Mouse (Mus musculus): ENCODE results near the gene Fbxo40.

The Fbxo40 gene

DNA sequence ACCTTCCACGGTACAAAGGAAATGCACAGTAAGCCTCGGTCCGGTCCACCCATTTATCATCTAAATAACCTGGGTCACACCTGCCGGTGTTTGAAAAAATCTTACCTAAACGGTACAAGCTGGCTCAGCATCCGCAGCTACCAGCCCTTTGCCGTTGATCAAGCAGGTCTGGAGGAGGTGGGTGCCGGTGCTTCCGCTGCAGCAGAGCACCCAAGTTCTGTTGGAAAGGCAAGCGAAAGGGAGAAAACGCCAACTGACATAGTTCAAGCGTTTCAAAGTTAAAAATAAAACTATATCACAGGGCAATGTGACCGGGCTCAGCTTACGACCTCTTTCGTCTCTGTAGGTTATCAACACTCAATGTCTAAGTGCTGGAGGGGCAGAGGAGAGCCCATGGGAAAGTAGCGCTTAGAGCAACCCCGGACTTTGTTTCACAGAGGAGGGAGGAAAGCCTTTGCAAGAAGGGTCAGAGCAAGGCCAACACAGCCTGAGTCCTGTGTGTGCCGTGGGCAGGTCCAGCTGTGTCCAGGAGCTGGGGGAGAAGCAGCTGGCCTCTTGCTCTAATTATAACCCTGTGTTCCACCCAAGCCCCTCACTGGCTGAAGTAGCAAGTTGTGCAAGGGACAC lies at the start of gene Fbxo40:
TSS of gene Fbxo40 (minus strand) at position 469 of the 627 bp plus-strand sequence.
- no peak for DNase-seq (ENCODE audit: low spot score)

DNA sequence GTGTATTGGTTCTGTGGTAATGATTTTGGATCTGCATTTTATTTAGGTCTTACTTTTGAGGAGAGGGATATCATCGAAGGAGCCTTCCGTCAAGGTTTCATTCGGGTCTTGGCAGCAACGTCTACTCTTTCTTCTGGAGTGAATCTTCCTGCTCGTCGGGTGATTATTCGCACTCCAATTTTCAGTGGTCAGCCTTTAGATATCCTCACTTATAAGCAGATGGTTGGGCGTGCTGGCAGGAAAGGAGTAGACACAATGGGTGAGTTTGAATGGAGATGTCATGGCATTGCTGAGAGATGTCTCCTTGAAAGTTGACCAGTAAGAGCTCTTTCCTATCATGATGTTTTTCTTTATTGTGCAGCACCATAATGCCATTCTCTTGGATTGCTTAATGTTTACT lies 44.5 kb upstream of the Fbxo40 start:
- no peak for DNase-seq (ENCODE audit: low spot score)

DNA sequence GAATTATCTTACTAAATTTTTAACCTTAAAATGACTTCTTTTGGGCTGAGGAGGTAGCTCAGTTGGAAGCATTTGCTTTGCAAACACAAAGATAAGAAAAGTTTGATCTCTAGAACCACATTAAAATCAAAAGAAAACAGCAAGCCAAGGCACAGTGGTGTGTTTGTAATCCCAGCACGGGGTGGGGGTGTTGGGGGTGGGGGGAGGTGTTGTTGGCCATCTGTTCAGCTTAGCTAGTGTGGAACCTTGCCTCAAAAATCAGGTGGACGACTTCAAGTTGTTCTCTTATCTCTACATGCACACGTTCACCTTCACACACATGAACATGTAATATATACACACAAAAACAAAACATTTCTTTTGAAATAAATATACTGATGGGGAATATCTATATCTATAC lies 41.7 kb upstream of the Fbxo40 start:
- DNase-seq (ENCODE audit: low spot score): no peak

DNA sequence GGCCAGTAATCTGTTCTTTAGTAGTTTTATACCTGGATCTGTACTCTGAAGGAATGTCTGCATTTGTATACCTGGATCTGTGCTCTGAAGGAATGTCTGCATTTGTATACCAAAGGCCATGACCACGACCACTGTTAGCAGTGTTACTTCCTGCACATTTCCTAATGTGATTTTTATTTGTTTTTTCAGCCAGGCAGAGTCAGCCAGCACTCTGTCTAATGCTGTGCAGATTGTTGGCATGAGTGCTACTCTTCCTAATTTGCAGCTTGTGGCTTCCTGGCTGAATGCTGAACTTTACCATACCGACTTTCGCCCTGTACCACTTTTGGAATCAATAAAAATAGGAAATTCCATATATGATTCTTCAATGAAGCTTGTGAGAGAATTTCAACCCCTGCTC lies 37.3 kb upstream of the Fbxo40 start:
- no peak for DNase-seq (ENCODE audit: low spot score)

DNA sequence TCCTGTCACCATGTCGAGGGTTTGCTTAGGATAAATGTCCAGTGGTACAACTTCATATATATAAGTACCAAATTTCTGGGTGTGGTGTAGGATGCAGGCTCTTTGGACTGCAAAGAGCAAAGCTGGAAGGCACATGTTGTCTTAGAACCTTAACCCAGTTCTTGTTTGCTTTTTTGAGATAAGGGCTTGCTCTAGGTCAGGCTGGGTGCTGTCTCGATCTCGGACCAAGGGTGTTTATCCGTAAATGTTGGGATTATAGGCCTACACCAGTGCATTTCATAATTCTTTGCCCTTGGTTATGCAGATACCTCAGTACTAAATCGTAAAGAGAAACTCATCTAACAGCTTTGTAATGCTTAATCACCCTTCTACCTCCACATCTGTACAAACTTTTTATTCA lies 22.1 kb upstream of the Fbxo40 start:
- no peak for DNase-seq (ENCODE audit: low spot score)

DNA sequence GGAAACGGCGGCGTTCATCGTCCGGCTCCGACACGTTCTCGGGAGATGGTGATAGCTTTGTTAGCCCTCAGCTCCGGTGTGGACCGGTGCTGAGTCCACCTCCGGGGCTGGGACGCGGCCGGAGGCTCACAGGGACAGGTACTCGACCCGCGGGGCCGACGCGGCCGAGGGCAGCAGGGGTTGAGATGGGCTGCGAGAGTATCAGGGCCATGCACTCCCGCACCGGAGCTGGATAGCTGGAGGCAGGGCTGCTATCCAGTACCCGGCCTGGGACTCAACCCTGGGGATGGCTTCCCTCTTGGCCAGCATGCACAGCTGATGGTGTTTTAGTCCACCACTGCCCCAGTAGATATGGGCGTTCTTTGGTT lies 21.6 kb upstream of the Fbxo40 start:
- DNase-seq (ENCODE audit: low spot score): no peak

DNA sequence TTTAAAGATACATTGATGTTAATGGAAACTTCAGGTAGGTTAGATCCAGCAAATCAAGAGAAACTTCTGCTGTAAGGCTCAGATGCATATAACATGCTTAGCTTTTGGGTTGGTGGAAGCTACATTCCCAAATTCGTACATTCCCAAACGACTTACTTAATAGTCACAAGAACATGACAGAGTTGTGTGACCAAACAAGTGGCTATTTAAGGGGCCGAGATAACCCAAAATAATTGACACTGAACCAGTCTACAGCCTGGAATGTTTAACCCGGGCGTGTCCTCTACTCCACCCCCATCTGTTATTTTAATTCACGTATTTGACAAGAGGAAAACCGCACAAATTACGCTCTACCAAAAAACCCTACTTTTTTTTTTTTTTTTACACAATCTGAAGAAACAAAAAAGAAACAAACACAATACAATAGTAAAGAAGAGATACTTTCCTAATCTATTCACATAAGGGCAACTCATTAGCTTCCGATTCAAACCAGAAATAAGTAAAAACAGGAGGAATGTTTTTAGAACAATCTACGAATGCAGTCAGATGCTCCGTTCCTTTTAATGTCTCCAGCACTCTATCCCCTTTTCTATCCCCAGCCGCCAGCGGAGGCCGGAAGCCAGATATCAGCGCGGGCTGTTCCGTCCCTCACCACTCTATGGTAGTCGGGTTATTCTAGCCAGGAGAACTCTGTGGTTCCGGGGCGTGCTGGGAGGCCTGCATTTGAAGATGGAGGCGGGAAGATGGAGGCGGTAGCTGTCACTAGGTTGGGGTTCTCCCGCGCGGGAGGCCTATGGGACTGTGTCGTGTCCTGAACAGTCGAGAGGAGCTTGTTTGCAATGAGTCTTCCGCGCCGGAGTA lies 21.0 kb upstream of the Fbxo40 start, which contains the start of gene Polq:
TSS of gene Polq (plus strand) at position 726 of the 861 bp plus-strand sequence.
- peak; percentile 97 for DNase-seq (ENCODE audit: low spot score)

DNA sequence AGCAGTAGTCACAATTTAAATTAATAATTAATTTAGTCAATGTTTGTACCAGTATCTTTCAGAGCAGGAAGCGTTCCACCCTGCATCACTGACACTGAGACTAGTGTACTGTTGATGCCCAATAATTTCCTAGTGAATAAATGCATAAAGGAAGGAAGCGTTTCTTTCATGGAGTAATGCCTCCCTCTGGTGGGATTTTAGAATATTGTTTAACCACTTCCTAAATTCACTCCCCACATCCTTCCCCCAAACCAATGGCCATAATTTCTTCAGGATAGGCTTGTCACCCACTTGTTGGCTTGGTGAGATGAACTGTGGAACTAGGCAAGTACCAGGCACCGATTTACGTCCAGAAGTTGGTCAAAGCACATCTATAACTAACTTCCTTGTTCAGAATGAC lies 20.1 kb upstream of the Fbxo40 start:
- peak; percentile 86 for DNase-seq (ENCODE audit: low spot score)

DNA sequence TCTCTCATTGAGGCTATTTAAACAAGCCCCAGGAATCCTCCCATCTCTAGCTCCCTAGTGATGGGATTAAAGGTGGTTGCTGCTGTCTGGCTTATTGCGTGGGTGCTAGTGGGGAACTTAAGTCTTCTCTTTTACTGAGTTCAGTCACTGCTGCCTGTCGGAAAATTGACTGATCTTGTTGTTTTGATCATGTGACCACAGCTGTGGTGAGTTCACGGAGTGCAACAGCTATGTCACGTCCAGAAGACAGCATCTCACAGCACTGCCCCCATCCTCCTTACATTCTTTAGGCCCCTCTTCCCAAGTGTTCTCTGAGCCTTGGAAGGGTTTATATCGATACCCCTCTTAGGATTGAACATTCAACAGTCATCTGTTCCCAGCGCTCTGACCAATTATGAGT lies 19.0 kb upstream of the Fbxo40 start:
- no peak for DNase-seq (ENCODE audit: low spot score)

DNA sequence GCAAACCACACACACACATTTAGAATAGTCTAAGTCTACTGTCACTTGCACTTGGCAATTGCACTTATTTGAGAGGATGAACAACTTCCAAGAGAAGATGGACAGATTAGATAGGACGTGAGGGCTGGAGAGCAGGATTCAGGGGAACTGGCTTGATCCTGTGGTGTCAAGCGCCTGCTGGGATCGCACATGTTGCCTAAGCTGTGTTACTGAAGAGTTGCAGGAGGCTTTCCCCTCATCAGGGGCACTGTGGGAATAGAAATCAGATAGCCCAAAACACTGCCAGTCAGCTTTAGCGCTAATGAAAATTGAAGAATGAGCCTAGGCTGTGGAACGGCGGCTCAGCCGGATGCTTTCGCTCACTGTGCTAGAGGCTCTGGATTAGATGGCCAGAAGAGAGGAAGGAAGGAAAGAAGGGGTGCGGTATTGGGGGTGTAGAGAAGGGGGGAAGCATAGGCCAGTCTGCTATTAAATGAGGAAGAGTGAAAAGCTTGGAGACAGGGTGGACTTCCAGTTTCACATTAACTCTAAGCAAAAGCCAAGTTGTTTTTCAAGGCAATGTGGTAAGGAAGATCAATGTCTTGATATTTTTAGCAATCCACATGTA lies 9.2 kb upstream of the Fbxo40 start:
- no peak for DNase-seq (ENCODE audit: low spot score)

DNA sequence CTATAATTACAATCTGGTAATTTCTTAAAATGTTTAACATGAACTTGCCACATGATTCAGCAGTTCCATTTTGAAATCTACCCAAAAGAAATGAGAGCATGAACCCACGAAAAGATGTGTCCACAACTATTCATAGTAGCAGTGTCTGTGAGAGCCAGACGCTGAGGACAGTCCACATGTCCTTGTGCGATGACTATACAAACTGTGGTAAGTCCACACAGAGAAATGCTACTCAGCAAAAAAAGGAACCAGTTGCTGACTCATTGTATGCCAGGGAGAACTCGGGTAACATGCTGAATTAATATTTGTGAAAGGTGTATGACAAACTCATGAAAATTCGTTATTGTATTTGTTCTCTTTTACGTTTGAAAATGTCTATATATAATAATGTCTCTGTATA lies 7.4 kb upstream of the Fbxo40 start:
- DNase-seq (ENCODE audit: low spot score): no peak

DNA sequence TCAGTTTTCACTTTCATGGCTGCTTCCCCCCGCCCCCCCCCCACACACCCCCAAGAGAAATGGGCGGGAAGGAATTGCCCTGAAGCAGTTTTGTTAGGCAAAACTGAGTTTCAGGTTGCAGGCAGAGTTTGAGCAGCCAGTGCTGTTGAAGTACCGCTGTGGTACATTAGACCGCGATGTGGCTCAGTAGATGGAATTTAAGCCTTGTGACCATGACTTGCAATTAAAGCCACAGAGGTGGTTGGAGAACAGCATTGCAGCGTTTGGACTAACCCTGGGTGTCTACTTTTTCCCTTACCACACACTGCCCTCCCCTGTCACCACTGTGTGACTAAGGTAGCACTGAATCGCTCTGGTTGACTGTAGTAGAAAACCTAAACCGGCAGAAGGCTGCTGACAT lies 774 bp downstream of the Fbxo40 start:
- DNase-seq (ENCODE audit: low spot score): no peak

DNA sequence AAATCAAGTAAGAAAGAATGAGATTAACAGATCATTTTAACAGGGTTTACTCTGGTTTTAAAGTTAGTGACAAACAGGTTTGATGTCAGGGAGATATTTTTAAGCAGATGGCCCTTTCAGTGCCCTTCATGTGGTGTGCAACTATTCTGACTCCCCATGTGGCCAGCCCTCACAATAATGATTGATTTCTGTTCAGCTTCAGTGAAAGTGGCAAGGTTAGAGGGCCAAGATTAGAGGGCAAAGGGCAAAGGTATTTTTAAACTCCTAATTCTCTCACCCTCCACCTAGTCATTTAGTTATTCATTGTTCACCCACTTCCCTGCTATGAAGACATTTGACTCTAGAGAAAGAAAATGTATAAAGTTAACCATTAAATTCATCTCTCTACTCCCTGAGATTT lies 2.2 kb downstream of the Fbxo40 start:
- DNase-seq (ENCODE audit: low spot score): no peak

DNA sequence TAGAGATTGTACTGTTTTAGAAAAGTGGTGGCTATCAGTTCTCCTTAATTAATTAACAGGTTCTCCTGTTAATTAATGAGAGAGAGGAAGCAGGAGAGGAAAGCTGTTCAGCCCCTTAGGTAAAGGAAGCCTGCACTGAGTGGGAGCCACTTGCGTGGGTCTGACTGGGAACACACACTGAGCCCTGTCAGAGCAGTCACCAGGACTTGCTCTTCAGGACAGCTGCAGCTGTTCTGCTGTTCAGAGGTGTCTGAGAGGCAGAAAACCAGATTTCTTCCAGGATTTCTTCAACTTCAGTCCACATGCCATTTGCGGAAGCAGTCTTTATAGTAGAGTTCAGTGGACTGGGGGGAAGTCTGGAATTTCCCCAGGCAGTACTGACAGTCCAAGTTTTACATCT lies 2.9 kb downstream of the Fbxo40 start:
- DNase-seq (ENCODE audit: low spot score): no peak

DNA sequence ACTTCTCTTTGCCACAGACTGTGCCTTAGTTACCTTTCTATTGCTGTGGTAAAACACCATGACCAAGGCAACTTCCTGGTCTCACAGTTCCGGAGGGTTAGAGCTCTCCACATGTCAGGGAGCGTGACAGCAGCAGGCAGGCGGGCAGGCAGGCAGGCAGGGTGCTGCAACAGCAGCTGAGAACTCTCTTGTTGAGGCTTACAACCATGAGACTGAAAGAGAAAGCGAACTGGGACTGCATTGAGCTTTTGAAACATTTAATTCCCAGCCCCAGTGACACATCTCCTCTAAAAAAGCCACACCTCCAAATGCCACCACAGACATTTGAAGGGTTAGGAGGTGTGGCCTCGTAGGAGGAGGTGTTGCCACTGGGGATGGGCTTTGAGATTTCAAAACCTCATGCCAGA lies 4.6 kb downstream of the Fbxo40 start:
- no peak for DNase-seq (ENCODE audit: low spot score)

DNA sequence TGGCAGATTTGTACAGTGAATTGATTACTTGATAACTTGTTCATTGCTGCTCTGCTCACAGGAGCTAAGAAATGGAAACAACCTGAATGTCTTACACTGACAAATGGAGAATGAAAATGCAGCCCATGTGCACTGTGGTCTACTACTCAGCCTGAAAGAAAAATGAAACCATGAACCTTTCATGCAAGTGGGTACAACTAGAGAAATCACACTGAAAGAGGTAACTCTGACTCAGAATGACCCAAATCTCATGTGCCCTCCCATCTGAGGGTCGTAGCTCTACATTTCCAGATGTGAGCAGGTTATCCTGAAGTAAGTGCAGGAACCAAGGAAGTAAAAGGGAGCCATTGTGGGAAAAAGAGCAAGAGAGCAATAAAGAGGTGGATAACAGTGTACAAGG lies 6.5 kb downstream of the Fbxo40 start:
- DNase-seq (ENCODE audit: low spot score): no peak

DNA sequence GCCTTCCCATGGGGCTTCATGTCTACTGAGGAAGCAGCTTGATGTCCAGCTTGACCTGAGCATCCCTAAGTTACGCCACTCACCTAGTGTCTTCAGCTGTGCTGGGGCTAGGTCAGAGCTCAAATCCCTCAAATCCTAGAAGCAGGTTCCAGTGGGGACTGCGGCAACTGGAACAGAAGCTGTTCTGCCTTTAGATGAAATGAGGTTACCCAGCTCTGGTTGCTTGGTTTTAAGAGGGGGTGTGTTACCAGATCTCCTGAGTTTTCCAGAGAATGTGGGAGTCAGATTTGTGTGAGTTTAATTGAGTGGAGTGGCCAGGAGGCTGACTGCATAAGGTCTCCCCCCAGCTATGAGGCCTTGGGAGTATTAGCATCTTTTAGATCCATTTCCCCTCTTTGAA lies 11.1 kb downstream of the Fbxo40 start:
- no peak for DNase-seq (ENCODE audit: low spot score)

DNA sequence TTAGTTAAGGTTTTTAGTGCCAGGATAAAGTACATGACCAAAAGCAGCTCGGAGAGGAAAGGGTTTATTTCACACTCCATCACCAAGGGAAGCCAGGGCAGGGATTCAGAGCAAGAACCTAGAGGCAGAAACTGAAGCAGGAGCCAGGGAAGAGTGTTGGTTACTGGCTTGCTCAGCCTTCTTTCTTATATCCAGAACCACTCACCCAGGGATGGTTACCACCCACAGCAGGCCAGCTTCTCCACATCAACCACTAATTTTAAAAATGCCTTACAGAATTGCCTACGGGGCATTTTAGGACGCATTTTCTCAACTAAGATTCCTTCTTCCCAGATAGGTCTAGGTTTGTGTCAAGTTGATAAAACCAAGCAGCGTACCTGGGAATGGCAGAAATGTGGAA lies 26.9 kb downstream of the Fbxo40 start:
- no peak for DNase-seq (ENCODE audit: low spot score)

DNA sequence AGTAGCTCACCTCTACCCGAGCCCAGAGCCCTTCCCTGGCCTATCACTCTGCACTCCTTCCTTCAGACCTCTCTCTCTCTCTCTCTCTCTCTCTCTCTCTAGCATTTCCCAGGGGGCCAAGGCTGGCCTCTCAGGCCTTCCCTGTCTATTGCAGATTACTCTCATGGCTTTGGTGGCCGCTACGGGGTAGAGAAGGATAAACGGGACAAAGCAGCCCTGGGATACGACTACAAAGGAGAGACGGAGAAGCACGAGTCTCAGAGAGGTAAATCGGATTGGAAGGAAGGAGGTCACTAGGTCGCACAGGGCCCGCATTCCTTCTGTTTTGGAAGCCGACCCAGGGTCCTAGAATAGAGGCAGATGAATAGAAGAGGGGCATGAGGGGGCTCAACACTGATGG lies 35.2 kb downstream of the Fbxo40 start:
- DNase-seq (ENCODE audit: low spot score): peak; percentile 10

DNA sequence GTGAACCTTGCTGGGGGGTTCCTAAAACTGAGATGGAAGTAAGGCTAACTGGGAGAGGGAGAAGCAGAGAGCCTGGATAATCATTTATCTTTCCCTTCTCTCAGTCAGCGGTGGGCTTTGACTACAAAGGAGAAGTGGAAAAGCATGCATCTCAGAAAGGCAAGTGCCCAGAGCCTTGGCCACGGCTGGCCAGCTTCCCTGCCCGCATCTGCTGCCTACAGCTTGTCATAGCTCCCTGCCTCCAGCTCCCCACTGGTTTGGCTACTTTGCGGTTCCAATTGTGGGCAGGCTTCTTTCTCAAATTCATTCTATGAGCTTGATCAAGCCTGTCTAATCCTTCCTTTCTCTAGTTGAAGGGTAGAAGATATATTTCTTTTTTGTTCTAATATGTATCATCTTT lies 39.2 kb downstream of the Fbxo40 start:
- DNase-seq (ENCODE audit: low spot score): no peak

DNA sequence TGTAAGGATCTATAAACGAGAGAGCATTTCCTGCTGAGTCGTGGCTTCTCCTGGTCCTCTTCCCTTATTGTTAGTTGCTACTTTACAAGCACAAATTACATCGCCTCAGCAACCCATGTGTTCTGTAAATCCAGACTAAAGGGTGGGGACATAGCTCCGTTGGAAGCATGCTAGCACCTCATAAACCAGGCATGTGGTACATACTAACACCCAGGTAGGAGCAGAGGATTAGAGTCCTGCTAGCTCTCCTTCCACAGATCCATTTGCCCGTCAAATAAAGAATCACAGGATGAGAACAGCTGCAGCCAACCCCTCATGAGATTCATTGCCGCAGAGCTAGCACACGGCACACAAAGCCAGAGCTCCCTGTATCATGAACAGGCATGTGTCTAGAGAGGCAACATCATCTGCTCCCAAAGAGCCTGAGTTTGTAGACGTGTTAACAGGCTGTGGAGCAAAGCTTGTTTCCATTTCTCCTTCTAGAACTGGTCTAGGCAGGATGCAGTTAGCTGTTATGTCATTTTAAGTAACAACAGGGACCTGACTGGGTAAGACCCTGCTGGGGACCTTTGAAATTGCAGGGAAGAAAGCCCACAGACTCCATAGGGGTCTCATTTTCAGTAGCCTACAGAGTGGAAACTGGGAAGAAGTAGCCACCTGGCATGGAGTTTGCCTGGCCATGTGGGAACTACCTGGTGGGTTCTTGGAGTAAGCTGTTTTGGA lies 40.5 kb downstream of the Fbxo40 start:
- DNase-seq (ENCODE audit: low spot score): peak; percentile 26

DNA sequence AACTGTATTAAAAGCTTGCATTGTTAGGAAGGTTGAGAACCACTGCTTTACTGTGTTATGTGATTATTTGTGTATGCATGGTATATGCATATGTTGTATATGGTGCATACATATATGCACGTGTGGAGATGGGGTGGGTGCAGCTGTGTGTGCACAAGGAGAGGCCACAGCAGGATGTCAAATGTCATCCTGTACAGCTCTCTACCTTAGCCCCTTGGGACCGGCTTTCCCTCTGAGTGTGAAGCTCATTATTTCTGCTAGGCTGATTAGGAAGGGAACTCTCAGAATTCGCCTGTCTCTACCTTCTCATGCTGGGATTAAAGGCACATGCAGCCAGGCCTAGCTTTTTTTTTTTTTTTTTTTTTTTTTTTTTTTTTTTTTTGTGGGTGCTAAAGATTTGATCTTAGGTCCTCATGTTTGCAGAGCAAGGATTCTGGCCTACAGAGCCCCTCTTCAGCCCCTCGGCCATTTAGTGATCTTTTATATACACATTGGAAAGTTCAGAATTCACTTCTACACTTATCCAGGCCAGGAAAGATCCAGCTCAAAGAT lies 42.5 kb downstream of the Fbxo40 start:
- DNase-seq (ENCODE audit: low spot score): peak; percentile 52

All from retina, embryonic 14.5 days (tissue).